Mouse (Mus musculus): Measurements from ENCODE around the gene B4gat1. TPM values are rescaled to one million over a fixed set of nuclear protein-coding genes. Genes with fewer than 3 reads are reported as not detected.

B4gat1 gene
- 3.4 and 4.2 TPM in 2 replicates for polyA plus RNA-seq (2012; rRNA removed)
- 6.5 TPM in 2 replicates for polyA plus RNA-seq (2014; fragmentation: Nextera tagmentation; extraction: Ambion mirVana)

- peak within 1 kb of the TSS; percentile 61 for H3K9ac ChIP-seq (replicated peaks)
- peak within 1 kb of the TSS; percentile 53 to 60 for H3K4me3 ChIP-seq (ENCODE audit: insufficient read depth in 1 of 2, low read depth in 2 of 2, low read length in 2 of 2)
- H3K9me3 ChIP-seq (ENCODE audit: control insufficient read depth, low read length), result no peaks in the 10 kb centered on the region
- no peaks in the 10 kb centered on the region for H3K27me3 ChIP-seq (ENCODE audit: control insufficient read depth, insufficient read depth, low read length)
- no peak within 1 kb of the TSS for H3K27ac ChIP-seq
- WGBS (ENCODE audit: insufficient replicate concordance), result under 1% methylated on average over 42 of the region's 44 CpGs
- H3K4me2 ChIP-seq (ENCODE audit: low read depth), result peak within 1 kb of the TSS; percentile 84
- DNase-seq (ENCODE audit: low read depth in 3 of 3, low spot score in 3 of 3) (peak; percentile 68 to 73 (median 71)), ATAC-seq (ENCODE audit: insufficient read depth) (peak; percentile 79)
- H3K36me3 ChIP-seq (replicated peaks; ENCODE audit: control insufficient read depth, insufficient read depth, low read depth), result no peaks in the 10 kb centered on the region
- TF ChIP-seq EP300 (IDR thresholded peaks at IDR 0.05; ENCODE audit: low read depth) (no peak), CTCF (IDR thresholded peaks at IDR 0.05; ENCODE audit: low read depth) (peak; percentile 66)
- H3K4me1 ChIP-seq (replicated peaks; ENCODE audit: control insufficient read depth in 2 of 2, insufficient read depth in 2 of 2, low read length in 1 of 2), result peaks cover 12 to 18% of the 10 kb centered on the region in 2 experiments
These were observed at the start of gene B4gat1, which contains the start of gene AC124502.3 for GRCm38 (mm10) chr19:5038709-5039156. B4gat1 (plus strand) TSS chr19:5038826. AC124502.3 (plus strand) TSS chr19:5038891.

- no peak overlapping the region for H3K4me3 ChIP-seq (ENCODE audit: insufficient read depth in 1 of 2, low read depth in 2 of 2, low read length in 2 of 2)
- no peaks in the 10 kb centered on the region for H3K9me3 ChIP-seq (ENCODE audit: control insufficient read depth, low read length)
- ATAC-seq (ENCODE audit: insufficient read depth), result no peak
- no peaks in the 10 kb centered on the region for H3K36me3 ChIP-seq (replicated peaks; ENCODE audit: control insufficient read depth, insufficient read depth, low read depth)
- peak; percentile 56 to 64 (median 60) for DNase-seq (ENCODE audit: low read depth in 3 of 3, low spot score in 3 of 3)
- no peaks in the 10 kb centered on the region for H3K4me1 ChIP-seq (replicated peaks; ENCODE audit: control insufficient read depth in 2 of 2, insufficient read depth in 2 of 2, low read length in 1 of 2)
- H3K27ac ChIP-seq, result no peak overlapping the region
- no peak overlapping the region for H3K9ac ChIP-seq (replicated peaks)
- peaks cover 33% of the 10 kb centered on the region for H3K27me3 ChIP-seq (ENCODE audit: control insufficient read depth, insufficient read depth, low read length)
- H3K4me2 ChIP-seq (ENCODE audit: low read depth), result no peak overlapping the region
- TF ChIP-seq EP300 (IDR thresholded peaks at IDR 0.05; ENCODE audit: low read depth), result no peak
- TF ChIP-seq CTCF (IDR thresholded peaks at IDR 0.05; ENCODE audit: low read depth), result peak; percentile 22; the same call in 1 of the 2 replicates
- WGBS (ENCODE audit: insufficient replicate concordance), result 6% methylated on average over 13 of the region's 13 CpGs
These were observed 49.6 kb upstream of the B4gat1 start for GRCm38 (mm10) chr19:4989013-4989412.

GRCm38 (mm10) chr19:4989434-4990255, 49.0 kb upstream of the B4gat1 start:
- Histone ChIP-seq H3K27ac (no peak overlapping the region), H3K27me3 (ENCODE audit: control insufficient read depth, insufficient read depth, low read length) (peaks cover 30% of the 10 kb centered on the region), H3K4me1 (replicated peaks; ENCODE audit: control insufficient read depth in 2 of 2, insufficient read depth in 2 of 2, low read length in 1 of 2) (no peaks in the 10 kb centered on the region), H3K4me2 (ENCODE audit: low read depth) (no peak overlapping the region), H3K36me3 (replicated peaks; ENCODE audit: control insufficient read depth, insufficient read depth, low read depth) (no peaks in the 10 kb centered on the region), H3K9ac (replicated peaks) (no peak overlapping the region), H3K9me3 (ENCODE audit: control insufficient read depth, low read length) (no peaks in the 10 kb centered on the region), H3K4me3 (ENCODE audit: insufficient read depth in 1 of 2, low read depth in 2 of 2, low read length in 2 of 2) (no peak overlapping the region)
- DNase-seq (ENCODE audit: low read depth in 3 of 3, low spot score in 3 of 3), result no peak
- TF ChIP-seq CTCF (IDR thresholded peaks at IDR 0.05; ENCODE audit: low read depth) (no peak), EP300 (IDR thresholded peaks at IDR 0.05; ENCODE audit: low read depth) (no peak)
- WGBS (ENCODE audit: insufficient replicate concordance), result 21% methylated on average over 47 of the region's 47 CpGs
- no peak for ATAC-seq (ENCODE audit: insufficient read depth)

- no peak for ATAC-seq (ENCODE audit: insufficient read depth)
- Histone ChIP-seq H3K36me3 (replicated peaks; ENCODE audit: control insufficient read depth, insufficient read depth, low read depth) (no peaks in the 10 kb centered on the region), H3K9ac (replicated peaks) (no peak within 1 kb of the TSS), H3K4me3 (ENCODE audit: insufficient read depth in 1 of 2, low read depth in 2 of 2, low read length in 2 of 2) (no peak within 1 kb of the TSS), H3K9me3 (ENCODE audit: control insufficient read depth, low read length) (no peaks in the 10 kb centered on the region), H3K4me1 (replicated peaks; ENCODE audit: control insufficient read depth in 2 of 2, insufficient read depth in 2 of 2, low read length in 1 of 2) (no peaks in the 10 kb centered on the region), H3K27ac (no peak within 1 kb of the TSS), H3K4me2 (ENCODE audit: low read depth) (no peak within 1 kb of the TSS), H3K27me3 (ENCODE audit: control insufficient read depth, insufficient read depth, low read length) (peaks cover 30% of the 10 kb centered on the region)
- no peak for DNase-seq (ENCODE audit: low read depth in 3 of 3, low spot score in 3 of 3)
- TF ChIP-seq CTCF (IDR thresholded peaks at IDR 0.05; ENCODE audit: low read depth), result no peak
- TF ChIP-seq EP300 (IDR thresholded peaks at IDR 0.05; ENCODE audit: low read depth), result no peak
- 16% methylated on average over 4 of the region's 4 CpGs for WGBS (ENCODE audit: insufficient replicate concordance)
These were observed 48.4 kb upstream of the B4gat1 start, which contains the start of gene Npas4 for GRCm38 (mm10) chr19:4990256-4990625. Npas4 (minus strand) TSS chr19:4990316.

- no peak overlapping the region for H3K4me2 ChIP-seq (ENCODE audit: low read depth)
- no peaks in the 10 kb centered on the region for H3K4me1 ChIP-seq (replicated peaks; ENCODE audit: control insufficient read depth in 2 of 2, insufficient read depth in 2 of 2, low read length in 1 of 2)
- no peaks in the 10 kb centered on the region for H3K9me3 ChIP-seq (ENCODE audit: control insufficient read depth, low read length)
- peaks cover 30% of the 10 kb centered on the region for H3K27me3 ChIP-seq (ENCODE audit: control insufficient read depth, insufficient read depth, low read length)
- H3K27ac ChIP-seq, result no peak overlapping the region
- no peak for DNase-seq (ENCODE audit: low read depth in 3 of 3, low spot score in 3 of 3)
- no peak for ATAC-seq (ENCODE audit: insufficient read depth)
- H3K36me3 ChIP-seq (replicated peaks; ENCODE audit: control insufficient read depth, insufficient read depth, low read depth), result no peaks in the 10 kb centered on the region
- 2% methylated on average over 22 of the region's 22 CpGs for WGBS (ENCODE audit: insufficient replicate concordance)
- H3K9ac ChIP-seq (replicated peaks), result no peak overlapping the region
- H3K4me3 ChIP-seq (ENCODE audit: insufficient read depth in 1 of 2, low read depth in 2 of 2, low read length in 2 of 2), result no peak overlapping the region
- TF ChIP-seq EP300 (IDR thresholded peaks at IDR 0.05; ENCODE audit: low read depth) (no peak), CTCF (IDR thresholded peaks at IDR 0.05; ENCODE audit: low read depth) (no peak)
These were observed 47.9 kb upstream of the B4gat1 start for GRCm38 (mm10) chr19:4990716-4991115.

Data from liver, embryonic 14.5 days (tissue).